Mouse (Mus musculus) right cerebral cortex, postnatal 14 days (tissue): ENCODE measurements around the gene Dpf2.

Source experiments
- DNase-seq: peaks from one replicate; pipeline ENCODE4 v3.0.0; 2022

Gene Dpf2

DNA sequence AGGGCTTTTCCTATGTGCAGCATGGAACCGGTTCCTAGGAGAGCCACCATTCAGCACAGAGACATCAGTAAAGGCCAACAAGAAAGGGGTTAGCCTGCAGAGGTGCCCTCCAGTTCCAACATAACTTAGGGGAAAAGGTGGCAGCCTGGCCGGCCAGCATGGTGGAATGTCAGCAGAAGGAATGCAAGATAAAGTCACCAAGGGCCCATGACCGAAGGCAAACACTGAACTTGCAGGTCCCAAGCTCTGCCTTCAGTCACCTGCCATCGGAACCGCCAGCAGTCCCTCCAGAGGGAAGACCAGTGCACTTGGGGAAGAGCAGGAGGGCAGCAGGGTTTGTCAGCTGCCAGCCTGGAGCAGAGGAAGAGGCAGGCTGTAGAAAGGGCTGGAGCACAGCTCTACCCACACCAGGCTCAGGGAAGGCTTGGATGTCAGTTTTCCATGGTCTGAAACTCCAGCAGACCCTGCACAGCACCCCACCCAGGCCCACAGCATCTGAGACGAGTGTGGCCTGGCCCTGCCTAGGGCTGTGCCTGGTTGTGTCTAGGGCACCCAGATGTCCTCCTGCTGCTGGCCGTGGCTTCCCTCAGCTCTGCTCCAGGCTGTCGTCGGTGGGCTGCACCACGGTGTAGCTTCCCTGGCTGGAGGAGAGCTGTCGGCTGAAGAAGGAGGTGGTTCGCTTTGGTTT is 60.6 kb downstream of the Dpf2 start:
- DNase-seq: no peak

DNA sequence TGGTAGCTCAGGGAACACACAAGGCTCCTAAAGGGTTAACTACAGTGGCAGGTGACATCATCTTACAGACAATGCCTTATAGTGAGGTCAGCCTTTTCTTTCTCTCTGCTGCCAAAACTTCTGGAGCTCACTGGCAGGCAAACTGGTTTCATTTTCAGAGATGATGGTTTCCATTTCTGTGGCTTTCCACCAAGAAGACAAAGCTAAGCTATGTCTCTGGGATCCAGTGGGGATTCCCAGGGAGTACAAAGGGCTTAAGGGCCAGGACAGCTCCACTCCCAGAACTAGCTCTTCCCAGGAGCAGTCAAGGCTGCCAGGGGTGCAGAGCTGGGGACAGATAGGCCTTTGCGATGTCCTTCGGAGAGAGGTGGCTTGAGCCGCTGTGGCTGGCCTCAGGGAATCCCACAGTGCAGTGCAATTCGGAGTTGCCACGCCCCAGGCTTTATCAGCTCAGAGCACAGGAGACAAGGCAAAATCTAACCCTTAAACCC is 61.3 kb downstream of the Dpf2 start:
- DNase-seq: no peak

DNA sequence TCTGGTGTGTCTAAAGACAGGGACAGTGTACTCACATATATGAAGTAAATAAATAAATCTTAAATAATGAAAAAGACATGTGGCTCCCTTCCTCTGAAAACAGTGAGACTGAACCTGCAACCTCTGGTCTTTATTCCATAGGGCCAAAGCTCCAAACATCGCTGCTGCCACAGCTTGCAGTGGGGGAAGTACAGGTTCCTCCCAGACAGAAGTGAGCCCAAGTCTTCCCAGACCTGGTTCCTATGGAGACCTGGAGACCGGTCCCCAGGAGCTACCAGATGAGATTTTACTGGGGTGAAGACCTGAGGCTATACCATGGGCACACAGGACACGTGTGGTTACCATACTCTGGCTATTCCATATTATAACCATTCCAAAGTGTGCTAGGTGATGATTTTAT is 62.0 kb downstream of the Dpf2 start:
- DNase-seq: no peak

DNA sequence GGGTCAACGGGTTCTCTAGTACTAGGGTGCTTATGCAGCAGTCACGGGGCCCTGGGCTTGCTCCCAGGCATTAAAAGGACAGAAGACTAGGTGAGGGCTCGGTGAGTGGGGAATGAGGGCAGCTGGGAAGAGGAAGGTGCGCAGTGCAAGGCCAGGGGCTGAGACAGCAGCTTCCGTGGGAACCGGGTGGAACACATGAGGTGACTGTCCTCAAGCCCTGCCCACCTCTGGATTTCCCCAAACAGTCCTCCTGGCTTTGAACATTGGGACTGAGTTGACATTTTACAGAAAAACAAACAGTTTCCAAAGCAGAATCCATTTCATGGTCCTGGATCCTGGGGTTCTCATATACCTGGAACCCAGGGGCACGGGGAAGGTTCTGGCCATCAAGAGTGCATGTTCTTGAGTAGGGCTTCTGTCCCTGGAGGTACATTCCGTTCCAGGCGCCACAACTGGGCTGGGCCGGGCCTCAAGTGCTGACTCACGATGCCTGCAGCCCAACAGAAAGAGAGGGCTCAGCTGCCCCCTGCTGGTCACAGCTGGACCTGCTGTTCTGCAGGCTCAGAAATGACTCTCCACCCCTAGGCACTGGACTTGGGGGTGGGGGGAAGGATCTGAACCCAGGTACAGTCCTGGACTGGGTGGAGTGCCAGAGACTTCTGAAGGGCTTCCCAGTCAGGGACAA is 62.8 kb downstream of the Dpf2 start:
- peak; percentile 96 for DNase-seq

DNA sequence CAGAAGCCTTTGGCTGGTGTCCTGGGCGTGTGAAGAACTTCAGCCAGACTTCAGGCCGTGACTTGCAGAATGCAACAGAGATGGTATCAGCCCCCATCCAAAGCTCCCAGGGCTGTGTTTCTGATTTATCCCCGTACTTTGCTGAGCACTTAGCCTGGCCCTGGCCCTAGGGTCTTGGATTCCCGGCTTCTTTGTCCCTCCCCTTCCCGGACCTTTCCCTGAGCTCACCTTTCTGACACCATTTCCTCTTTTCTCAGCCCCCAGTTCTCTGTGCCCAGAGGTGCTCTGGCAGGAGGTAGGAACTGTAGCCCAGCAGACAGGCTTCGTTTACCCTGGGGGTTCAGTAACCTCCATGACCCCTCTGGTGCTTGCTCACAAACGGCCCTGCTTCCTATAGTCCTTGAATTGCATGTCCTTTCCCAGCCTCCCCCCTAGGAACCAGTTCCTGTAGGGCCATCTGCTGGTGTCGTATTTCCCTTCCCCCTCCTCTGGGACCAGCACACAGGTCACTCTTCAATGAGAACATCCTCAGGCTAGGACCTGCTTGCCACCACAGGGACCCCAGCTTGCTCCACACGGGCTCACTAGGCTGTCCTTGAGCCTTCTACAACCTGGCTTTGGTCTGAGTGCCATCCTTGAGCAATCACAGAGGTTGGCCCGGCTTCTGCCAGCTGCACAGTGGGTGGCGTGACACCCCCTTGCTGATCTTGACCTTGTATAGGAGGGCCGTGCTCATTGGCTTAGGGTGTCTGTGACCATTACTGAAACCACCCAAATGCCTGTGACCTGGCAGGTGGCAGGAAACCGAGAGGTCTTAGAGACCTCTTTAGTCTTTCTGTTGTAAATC is 63.8 kb downstream of the Dpf2 start:
- DNase-seq: no peak

DNA sequence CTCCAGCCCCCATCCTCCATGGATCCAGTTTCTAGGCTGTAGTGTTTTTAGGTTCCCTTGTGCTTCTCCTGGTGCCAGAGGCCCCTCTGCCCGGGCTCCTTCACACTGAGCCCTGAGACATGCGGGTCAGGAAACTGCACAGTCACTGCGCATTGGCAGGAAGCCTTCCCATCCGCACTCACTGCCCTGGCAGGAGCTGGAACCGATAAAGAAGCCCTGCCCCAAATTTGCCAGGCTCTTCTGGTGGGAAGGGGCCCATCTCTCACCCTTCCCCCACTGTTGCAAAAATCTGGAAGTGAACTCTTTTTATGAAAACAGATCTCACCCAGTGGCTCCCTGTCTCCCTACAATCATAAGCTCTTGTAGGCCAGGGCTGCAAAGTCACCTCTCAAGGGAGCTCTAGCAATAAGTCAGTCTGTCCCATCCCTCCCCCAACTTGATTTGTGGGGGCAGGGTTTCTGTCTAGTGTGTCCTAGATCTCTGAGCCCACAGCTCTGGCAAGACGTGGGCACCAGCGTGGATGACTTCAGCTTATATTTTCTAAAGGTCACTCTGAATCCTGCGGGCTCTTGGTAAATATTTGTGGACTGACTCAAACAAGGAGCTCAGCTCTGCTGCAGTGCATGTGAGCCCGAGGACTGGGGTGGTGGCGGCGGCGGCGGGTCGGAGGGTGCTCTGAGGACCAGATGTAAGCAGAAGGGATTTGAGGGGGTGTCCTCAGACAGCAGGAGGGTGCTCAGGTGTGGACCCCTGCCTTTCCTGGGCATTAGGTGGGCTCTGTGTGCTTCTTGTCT is 64.6 kb downstream of the Dpf2 start:
- peak; percentile 32 for DNase-seq

DNA sequence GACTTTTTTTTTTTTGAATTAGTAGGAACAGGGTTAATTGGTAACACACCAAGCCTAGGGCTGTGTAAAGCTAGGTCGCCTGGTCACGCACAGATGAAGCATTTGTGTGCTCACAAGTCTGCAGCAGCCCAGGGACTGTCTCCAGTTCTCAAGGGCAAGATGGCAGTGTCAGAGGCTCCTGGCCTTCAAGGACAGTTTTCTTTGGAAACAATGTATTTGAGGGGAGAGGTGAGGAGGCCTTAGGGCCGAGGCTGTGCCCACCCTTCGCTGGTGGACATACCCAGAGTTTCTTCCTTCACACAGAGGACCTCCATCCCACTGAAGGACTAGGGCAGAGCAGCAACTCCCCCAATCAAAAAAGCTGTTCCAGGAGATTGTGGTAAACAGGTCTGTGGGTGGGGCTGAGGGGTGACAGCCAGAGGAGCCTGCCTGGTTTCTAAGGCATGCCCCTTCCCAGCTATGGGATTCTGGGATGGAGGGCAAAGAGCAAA is 65.5 kb downstream of the Dpf2 start:
- DNase-seq: no peak

DNA sequence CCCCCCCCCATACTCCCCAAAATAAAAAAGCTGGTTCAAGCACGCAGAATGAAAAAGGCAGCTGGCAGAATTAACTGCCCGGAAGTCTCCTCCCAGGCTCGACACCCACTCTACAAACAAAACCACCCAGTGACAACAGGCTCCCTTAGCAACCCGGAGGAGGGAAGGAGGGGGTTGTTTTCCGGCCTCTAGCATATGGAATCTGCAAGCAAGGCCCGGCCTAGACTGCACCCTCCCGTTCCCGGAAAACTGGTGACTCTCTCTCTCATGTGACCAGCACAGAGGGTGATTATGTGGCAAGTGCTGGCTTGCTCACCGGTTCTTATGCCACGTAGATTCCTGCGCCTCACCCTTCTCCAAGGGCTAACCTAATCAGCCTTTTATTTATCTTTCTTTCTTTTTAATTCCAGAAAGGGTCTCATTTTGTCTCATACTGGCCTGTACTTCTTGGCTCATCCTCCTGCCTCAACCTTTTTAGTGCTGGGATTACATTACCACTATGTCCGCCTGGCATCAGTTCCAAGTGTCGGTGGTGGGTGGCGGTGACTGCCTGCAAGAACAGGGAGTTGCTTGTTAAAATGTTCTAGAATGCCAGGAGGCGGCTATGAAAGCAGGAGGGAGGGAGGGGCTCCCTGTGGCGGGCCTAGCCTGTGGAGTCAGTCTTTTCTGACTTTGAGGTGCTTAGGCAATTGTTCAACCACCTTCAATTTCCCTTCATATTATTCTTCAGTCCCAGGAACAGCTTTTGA is 66.1 kb downstream of the Dpf2 start:
- peak; percentile 80 for DNase-seq
